Comparison of ENCODE assay signal across 17 mouse cellular contexts in the genomic region with DNA sequence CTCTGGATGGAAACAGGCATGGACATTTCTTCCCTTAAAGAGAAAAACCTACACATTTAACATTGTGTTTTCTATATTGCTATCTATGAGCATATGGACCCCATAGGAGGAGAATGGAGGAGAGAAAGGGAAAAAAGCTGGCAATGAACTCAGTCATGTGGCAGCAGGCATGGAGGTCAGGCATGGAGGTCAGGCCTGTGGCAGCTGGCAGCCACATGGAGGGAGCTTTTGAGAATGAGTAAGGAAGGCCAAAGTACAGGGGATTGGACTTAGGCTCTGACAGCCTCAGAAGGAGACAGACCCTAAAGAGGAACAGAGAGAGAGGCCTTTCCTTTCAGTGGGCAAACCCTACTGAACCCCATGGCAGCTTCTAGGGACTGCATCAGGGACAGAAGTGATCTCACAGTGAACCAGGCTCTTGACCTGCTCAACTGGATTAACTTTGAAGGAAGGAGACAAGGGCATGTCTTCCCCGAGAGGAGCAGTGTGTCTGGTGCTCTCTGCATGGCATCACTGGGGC.
DNase-seq lines count a peak whose midpoint lies in the region; ATAC-seq lines count a peak whose summit lies in the region.
"Had no signal": no experiment of that assay in that cellular context is flagged by ENCODE, and none has a peak within 500 bp of the region (broad histone marks: within the 10 kb centered on the region; RNA-seq: fewer than 3 reads in every experiment).

No protein-coding gene starts in this region.

- H3K9me3 ChIP-seq in kidney, embryonic 14.5 days (ENCODE audit: control insufficient read depth, low read length), result no peaks in the 10 kb centered on the region
- H3K9me3 ChIP-seq: neural tube, embryonic 12.5 days had no signal

- no peaks in the 10 kb centered on the region for H3K36me3 ChIP-seq in kidney, embryonic 14.5 days (ENCODE audit: control insufficient read depth, insufficient read depth, low read length)
- H3K36me3 ChIP-seq: neural tube, embryonic 12.5 days had no signal

- DNase-seq in kidney, adult 18-20 months, result peak; percentile 47
- DNase-seq in 3T3-L1 (ENCODE audit: low read depth, low spot score), result peak; percentile 67
- peak; percentile 40 for DNase-seq in embryo, embryonic 11 days
- peak; percentile 50 to 78 for DNase-seq in kidney, postnatal 25 days
- no peak for DNase-seq in frontal cortex, postnatal 25 days (ENCODE audit: low spot score in 2 of 2)
- DNase-seq in cerebellum, adult 18-20 months, result no peak
- no peak for DNase-seq in left cerebral cortex, adult 8-10 months (ENCODE audit: low spot score in 2 of 2)
- DNase-seq: heart, adult 2 months; lung, postnatal 14 days; midbrain, embryonic 14.5 days; retina, postnatal 1 day; thymus, adult 18-20 months had no signal

- H3K27me3 ChIP-seq in kidney, embryonic 14.5 days (ENCODE audit: control insufficient read depth, insufficient read depth, low read length), result no peaks in the 10 kb centered on the region
- H3K27me3 ChIP-seq: neural tube, embryonic 12.5 days had no signal

- H3K4me3 ChIP-seq in kidney, embryonic 14.5 days (ENCODE audit: low read length), result no peak overlapping the region
- H3K4me3 ChIP-seq: heart, adult 2 months; neural tube, embryonic 12.5 days had no signal

- H3K9ac ChIP-seq in kidney, embryonic 14.5 days (ENCODE audit: low read depth, low read length), result no peak overlapping the region
- H3K9ac ChIP-seq: liver, embryonic 14.5 days; neural tube, embryonic 12.5 days had no signal

- no peak overlapping the region for H3K4me2 ChIP-seq in kidney, embryonic 14.5 days (replicated peaks; ENCODE audit: low read depth, low read length)
- H3K4me2 ChIP-seq: neural tube, embryonic 12.5 days had no signal

- no peak for ATAC-seq in kidney, embryonic 14.5 days (ENCODE audit: low FRiP score, low TSS enrichment)
- ATAC-seq: CD4-positive, CD25-positive, alpha-beta regulatory T cell, adult 4 months; hindbrain, postnatal 0 days had no signal

- no peak overlapping the region for H3K27ac ChIP-seq in kidney, embryonic 14.5 days (ENCODE audit: low read depth, low read length)
- H3K27ac ChIP-seq: heart, adult 2 months; hindbrain, postnatal 0 days; liver, embryonic 14.5 days; neural tube, embryonic 12.5 days had no signal

- no peaks in the 10 kb centered on the region for H3K4me1 ChIP-seq in kidney, embryonic 14.5 days (ENCODE audit: control insufficient read depth, insufficient read depth, low read length)

- 91% methylated on average over 1 of the region's 1 CpGs for WGBS in kidney, embryonic 14.5 days

Comparison
In these comparisons a context has a peak if more than half of its experiments do, and no peak if none do; other contexts are left out.
1. DNase-seq: peak in kidney, adult 18-20 months (single experiment), 3T3-L1 (single experiment), embryo, embryonic 11 days (single experiment) and kidney, postnatal 25 days (2 of 2); none in frontal cortex, postnatal 25 days (0 of 2), cerebellum, adult 18-20 months (0 of 2) and left cerebral cortex, adult 8-10 months (0 of 2).